Mouse (Mus musculus): ENCODE measurements around the gene Grik2.
"Not testable (repeated sequence)": the region's sequence is repeated elsewhere in the genome, so short reads cannot be mapped to it uniquely, and the experiment has no call there.

Grik2 gene

GRCm38 (mm10) chr10:49647116-49647515, 141.4 kb downstream of the Grik2 start:
- DNase-seq (ENCODE audit: low spot score), result no peak

GRCm38 (mm10) chr10:49639901-49640300, 148.7 kb downstream of the Grik2 start:
- DNase-seq (ENCODE audit: low spot score), result no peak

DNA sequence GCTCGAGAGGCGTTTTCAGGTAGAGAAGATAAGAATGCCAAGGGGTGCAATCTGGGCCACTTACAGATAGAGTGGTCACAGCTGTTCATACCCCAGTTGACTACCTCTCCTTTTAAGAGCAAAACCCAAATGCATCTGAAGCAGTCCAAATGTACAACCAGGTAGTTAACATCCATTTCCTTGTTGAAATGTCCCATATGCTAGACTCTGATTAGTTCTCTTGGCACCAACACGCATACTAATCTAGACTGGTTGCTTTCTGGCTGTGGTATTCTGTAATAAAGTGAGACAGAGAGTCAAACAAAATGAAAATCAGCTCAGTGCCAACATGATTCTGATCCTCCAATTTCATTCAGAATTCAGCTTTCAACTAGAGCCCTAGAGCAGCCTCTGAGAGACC, 164.6 kb downstream of the Grik2 start:
- no peak for DNase-seq (ENCODE audit: low spot score)

- no peak for DNase-seq (ENCODE audit: low spot score)
Measured at GRCm38 (mm10) chr10:49597652-49598051, 190.9 kb downstream of the Grik2 start.

GRCm38 (mm10) chr10:49573514-49573913, 215.1 kb downstream of the Grik2 start:
- no peak for DNase-seq (ENCODE audit: low spot score)

DNA sequence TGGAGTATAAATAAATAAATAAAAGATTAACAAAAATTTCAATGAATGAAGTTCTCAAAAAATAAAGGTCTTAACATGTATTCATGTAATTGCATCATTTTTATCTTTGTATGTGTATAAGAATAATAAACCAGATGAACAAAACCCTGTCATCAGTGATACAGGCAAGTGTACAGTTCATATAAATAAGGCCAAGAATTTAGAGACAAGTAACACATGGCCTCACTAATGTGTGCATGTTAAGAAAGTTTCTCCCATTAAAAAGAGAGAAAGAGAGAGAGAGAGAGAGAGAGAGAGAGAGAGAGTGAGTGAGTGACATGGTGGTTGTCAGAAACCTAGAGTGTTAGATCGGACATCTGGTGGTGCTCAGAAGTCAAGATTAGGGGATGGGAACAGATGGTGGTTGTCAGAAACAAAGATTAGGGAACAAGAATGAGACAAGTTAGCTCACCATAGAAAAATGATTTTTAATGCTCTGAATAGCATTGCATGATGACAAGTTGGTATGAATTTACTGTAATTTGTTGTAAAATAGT, 228.6 kb downstream of the Grik2 start:
- no peak for DNase-seq (ENCODE audit: low spot score)

DNA sequence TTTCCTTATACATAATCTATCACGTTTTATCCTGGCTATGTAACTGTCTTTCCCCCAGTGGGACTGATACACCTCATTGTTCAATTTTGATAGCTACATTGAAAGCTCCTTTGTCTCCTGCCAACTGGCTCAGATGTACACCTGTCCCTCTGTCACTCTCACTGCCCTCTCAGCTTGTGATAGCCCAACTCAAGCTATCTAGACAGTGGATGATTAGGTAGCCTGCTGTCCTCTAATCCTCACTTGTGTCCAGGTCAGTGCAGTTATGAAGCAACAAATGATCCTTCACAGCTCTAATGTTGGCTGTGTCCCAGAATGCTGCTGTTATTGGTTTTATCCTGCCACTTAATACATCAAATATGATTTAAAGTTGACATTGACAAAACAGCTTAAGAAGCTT, 246.3 kb downstream of the Grik2 start:
- DNase-seq (ENCODE audit: low spot score), result no peak

- DNase-seq (ENCODE audit: low spot score), result no peak
Measured at GRCm38 (mm10) chr10:49519752-49520151, 268.8 kb downstream of the Grik2 start.

DNA sequence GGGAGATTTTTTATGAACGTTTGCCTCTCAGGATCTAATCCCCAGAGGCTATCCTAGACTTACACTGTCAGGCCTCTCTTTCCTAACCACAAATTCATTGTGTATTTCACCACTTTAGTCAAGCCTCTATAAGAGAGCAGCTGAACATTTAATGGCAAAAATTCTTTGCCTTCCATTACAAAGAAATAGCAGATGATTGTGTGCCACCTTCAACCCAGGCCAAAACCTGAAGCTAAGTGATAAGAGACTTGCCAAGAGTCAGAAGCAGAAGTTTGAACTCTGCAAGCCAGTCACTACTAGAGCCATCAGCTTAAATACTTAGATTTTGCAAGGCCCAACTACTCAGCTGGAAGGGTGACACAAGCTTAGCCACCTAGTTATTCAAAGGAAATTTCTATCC, 287.9 kb downstream of the Grik2 start:
- DNase-seq (ENCODE audit: low spot score), result no peak

DNA sequence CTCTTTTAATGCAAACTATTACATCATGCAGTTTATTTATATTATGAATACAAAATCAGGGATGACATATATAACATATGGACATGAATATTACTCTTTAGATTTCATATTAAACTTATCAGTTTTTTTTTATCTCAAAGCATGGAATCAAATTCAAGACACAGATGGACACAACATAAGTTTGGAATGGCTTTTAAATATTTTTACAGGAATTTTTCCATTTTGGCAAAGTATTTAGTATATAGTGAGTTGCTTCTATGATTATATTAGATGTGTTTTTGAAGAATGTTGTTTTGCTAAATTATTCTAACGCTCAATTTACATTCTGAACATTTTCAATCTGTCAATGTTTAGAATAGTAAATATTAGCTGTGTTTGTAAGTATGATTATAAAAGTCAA, 291.3 kb downstream of the Grik2 start:
- DNase-seq (ENCODE audit: low spot score), result no peak

DNA sequence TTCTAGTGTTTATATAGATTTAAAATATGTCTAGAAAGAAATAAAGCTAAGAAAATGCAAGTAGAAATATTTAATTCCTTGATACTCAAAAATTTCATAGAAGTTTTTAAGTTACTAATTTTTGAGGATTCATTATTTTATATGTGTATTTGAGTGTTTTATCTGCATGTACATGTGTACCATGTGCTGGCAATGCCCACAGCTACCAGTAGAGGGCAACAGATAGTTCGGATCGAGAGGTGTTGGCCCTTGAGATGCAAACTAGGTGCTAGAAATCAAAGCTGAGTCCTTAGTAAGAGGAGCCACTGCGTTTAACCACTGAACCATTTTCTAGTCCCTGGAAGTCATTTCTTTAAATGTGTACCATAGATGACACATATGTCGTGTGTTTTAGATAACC, 307.1 kb downstream of the Grik2 start:
- no peak for DNase-seq (ENCODE audit: low spot score)

GRCm38 (mm10) chr10:49480085-49480749, 308.3 kb downstream of the Grik2 start:
- no peak for DNase-seq (ENCODE audit: low spot score)

GRCm38 (mm10) chr10:49473613-49474012, 315.0 kb downstream of the Grik2 start:
- DNase-seq (ENCODE audit: low spot score), result no peak

GRCm38 (mm10) chr10:49456791-49457190, 331.8 kb downstream of the Grik2 start:
- DNase-seq (ENCODE audit: low spot score), result no peak

- no peak for DNase-seq (ENCODE audit: low spot score)
Measured at GRCm38 (mm10) chr10:49453535-49453934, 335.0 kb downstream of the Grik2 start.

DNA sequence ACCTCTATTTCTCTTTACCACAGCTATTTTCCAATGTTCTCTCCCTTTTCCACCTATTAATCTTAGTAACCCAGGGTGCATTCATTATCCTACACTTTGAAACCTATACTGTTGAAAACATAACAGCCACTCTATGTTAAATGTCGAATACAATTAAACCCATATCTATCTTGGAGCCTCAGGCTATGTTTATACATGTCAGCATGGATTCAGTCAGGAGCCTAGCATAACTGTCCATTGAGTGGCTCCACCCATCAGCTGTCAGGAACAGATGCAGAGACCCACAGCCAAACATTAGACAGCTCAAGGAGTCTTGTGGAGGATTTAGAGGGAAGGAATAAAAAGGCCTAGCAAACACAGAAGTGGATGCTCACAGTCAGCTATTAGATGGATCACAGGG, 347.2 kb downstream of the Grik2 start:
- DNase-seq (ENCODE audit: low spot score), result no peak

DNA sequence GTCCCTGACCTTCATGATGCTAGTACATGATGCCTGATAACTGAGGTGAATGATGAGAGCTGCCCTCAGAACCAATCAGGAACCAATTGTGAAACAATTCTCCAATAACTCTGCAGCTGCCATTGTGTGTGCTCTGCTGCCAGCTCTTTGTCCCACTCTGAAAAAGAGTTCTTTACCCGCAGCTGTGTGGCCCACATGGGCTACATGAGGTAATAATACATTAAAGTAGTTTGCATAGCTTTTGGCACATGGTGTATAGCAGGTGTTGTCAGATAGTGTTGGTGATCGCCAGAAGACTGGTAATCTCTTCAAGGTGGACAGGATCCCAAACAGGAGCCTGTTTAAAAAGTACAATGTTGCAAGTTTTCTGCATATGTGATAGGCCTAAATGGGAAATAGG, 351.5 kb downstream of the Grik2 start:
- DNase-seq (ENCODE audit: low spot score), result no peak

DNA sequence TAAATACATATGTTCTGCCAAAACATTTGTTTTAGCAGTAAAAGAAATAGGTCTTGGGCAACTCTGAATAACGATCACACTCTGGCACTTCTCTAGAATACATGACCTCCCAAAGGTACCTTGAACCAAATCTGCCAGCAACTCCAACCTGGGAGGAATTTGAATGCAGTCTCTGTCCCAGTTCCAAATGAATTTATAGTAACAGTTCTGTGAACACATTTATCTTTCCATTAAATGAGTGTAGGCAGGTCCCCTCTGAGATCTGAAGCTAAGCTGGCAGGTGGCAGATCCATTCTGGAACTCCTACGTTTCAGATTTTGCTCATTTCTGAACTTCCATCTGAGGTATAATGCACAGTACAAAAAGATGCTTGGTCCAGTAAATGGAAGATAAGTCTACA, 352.3 kb downstream of the Grik2 start:
- DNase-seq (ENCODE audit: low spot score), result no peak

DNA sequence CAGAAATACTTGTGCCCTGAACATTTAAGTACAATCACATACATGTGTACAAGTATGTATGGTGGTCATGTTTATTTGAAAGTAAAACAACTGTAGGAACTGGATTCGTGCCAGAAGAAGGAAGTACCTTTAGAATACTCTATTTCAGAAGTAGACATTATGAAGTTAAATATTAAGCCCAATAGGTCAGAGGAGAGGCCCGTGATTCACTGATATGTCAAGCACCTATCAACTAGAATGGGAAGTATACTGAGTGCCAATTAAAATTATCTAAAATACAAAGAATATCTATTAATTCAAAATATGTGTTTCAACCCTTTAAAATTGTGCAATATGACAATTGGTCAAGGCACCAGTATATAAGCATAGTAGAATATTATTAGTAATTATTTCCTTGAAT, 355.7 kb downstream of the Grik2 start:
- DNase-seq (ENCODE audit: low spot score), result no peak

GRCm38 (mm10) chr10:49417206-49417605, 371.4 kb downstream of the Grik2 start:
- not testable (repeated sequence) for DNase-seq (ENCODE audit: low spot score)

GRCm38 (mm10) chr10:49382996-49383395, 405.6 kb downstream of the Grik2 start:
- no peak for DNase-seq (ENCODE audit: low spot score)

DNA sequence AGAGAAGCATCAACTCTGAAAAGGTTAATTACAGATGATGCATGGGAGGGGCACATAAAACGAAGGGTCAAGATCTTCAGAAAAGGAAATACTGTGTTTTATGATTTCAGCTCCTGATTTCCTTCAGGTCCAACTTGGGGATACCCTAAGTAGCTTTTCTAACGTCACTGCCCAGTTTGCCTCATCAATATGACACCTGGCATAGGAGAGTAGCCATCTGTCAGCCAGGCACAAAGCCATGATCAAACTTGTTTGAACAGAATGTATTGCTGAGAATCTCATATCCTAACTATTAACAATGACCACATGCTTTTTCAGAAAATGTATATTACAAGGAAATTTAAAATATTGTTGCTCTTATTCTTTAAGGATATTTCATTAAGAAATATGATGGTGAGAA, 406.7 kb downstream of the Grik2 start:
- no peak for DNase-seq (ENCODE audit: low spot score)

DNA sequence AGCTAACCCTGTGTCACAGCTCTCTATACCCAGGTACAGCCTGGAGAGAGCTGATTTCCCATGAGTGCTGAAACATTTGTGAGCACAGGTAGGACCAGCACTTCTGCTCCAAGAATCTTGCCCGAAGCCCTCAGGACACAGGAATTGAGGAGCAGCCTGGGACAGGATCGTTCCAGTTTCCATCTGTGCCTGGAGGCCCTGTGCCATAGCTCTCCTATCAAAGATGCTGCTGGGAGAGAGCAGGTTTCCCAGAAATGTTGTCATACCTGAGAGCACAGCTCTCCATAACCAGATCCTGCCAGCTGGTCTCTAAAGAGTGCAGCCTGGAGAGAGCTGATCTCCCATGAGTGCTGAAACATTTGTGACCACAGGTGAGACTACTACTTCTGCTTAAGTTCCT, 420.0 kb downstream of the Grik2 start:
- DNase-seq (ENCODE audit: low spot score), result no peak

DNA sequence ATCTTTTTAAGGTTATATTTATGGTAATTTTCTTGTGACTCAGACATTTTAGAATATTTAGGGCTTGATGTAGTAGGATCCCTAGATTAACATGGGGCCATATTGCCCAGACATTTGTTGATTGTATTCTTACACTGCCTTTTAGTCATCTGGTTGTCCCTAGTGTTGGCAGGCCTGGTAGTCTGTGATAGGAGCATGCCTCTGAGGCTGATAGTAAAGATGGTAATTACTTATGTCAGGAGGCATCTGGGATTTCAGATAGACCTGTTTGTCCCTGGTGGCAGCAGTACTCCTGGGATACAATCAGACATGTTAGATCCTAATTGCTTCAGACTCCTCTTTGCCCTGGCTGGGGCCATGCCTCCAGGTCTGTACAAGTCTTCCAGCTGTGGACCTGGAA, 423.3 kb downstream of the Grik2 start:
- no peak for DNase-seq (ENCODE audit: low spot score)

Data from testis, postnatal 10 days (tissue).